Mouse (Mus musculus) frontal cortex, adult (tissue): Measurements from ENCODE around the gene Kcnk7.

Source experiments
- ATAC-seq: cut with Nextera tagmentation; 2 replicates; pipeline ENCODE4 v1.9.2; 2017; ENCODE audit warnings: mild to moderate bottlenecking, moderate library complexity, mixed read lengths; ENCODE audit not compliant: low TSS enrichment

Kcnk7 gene

DNA sequence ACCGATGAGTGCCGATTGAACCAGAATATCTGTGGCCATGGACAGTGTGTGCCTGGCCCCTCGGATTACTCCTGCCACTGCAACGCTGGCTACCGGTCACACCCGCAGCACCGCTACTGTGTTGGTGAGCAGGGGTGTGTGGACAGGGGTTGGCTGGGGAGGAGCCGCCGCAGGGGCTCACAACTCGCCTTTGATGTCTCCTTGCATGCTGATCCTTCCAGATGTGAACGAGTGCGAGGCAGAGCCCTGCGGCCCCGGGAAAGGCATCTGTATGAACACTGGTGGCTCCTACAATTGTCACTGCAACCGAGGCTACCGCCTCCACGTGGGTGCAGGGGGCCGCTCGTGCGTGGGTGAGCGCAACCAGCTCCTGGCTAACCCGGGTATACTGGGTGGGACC, 46.8 kb downstream of the Kcnk7 start:
- ATAC-seq = no peak

DNA sequence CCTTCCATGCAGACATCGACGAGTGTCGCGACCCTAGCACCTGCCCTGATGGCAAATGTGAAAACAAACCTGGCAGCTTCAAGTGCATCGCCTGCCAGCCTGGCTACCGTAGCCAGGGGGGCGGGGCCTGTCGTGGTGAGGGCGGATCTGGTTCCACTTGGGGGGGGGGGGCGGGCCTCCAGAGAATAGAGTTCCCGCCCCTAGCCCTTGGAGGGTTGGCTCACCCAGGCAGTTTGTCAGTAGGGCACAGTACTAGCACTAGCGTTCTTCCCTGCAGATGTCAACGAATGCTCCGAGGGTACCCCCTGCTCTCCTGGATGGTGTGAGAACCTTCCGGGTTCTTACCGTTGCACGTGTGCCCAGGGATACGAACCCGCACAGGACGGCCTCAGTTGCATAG, 47.6 kb downstream of the Kcnk7 start:
- no peak for ATAC-seq

- ATAC-seq = peak; percentile 98
Observed at GRCm38 (mm10) chr19:5756321-5756985, 52.3 kb downstream of the Kcnk7 start.
